Mouse (Mus musculus) layer of hippocampus, adult 9-10 months (tissue): Measurements from ENCODE around the gene Fam120b.
A peak's percentile ranks its signal among the peaks of the same experiment; 100 is the strongest.
"Not testable (repeated sequence)": the region's sequence is repeated elsewhere in the genome, so short reads cannot be mapped to it uniquely, and the experiment has no call there.

ENCODE experiments used
- DNase-seq: peaks from one replicate; pipeline ENCODE4 v3.0.0; 2022; ENCODE audit warnings: low spot score

Fam120b gene

GRCm38 (mm10) chr17:15431551-15431950 lies 35.5 kb downstream of the Fam120b start:
- DNase-seq: no peak

- no peak for DNase-seq
These were observed 36.0 kb downstream of the Fam120b start for GRCm38 (mm10) chr17:15432036-15432435.

GRCm38 (mm10) chr17:15434748-15435147 lies 38.7 kb downstream of the Fam120b start:
- DNase-seq: no peak

- no peak for DNase-seq
These were observed 44.1 kb downstream of the Fam120b start for GRCm38 (mm10) chr17:15440067-15440462.

GRCm38 (mm10) chr17:15440463-15441121 lies 44.6 kb downstream of the Fam120b start:
- DNase-seq: peak; percentile 37

GRCm38 (mm10) chr17:15445421-15445820 lies 49.4 kb downstream of the Fam120b start:
- no peak for DNase-seq

GRCm38 (mm10) chr17:15447831-15448230 lies 51.8 kb downstream of the Fam120b start:
- no peak for DNase-seq

GRCm38 (mm10) chr17:15449144-15449543 lies 53.1 kb downstream of the Fam120b start:
- not testable (repeated sequence) for DNase-seq

GRCm38 (mm10) chr17:15449606-15450005 lies 53.6 kb downstream of the Fam120b start:
- DNase-seq: no peak

GRCm38 (mm10) chr17:15455203-15455602 lies 59.2 kb downstream of the Fam120b start:
- no peak for DNase-seq

GRCm38 (mm10) chr17:15456595-15456994 lies 60.6 kb downstream of the Fam120b start:
- DNase-seq: no peak

GRCm38 (mm10) chr17:15459761-15460160 lies 63.8 kb downstream of the Fam120b start:
- DNase-seq: no peak

- DNase-seq: no peak
These were observed 66.0 kb downstream of the Fam120b start for GRCm38 (mm10) chr17:15461921-15462495.

GRCm38 (mm10) chr17:15467669-15468068 lies 71.7 kb downstream of the Fam120b start:
- peak; percentile 18 for DNase-seq

GRCm38 (mm10) chr17:15472671-15473070 lies 76.7 kb downstream of the Fam120b start:
- DNase-seq: no peak
